Mouse (Mus musculus): Measurements from ENCODE around the gene Crat.

- no peak for TF ChIP-seq CTCF (IDR thresholded peaks at IDR 0.05; ENCODE audit: low read depth, low read length)
- TF ChIP-seq GATA1 (IDR thresholded peaks at IDR 0.05; ENCODE audit: borderline replicate concordance, low read length) = no peak
- no peak for TF ChIP-seq TAL1 (conservative IDR thresholded peaks at IDR 0.05; ENCODE audit: low read depth, low read length)
- TF ChIP-seq POLR2AphosphoS5 (IDR thresholded peaks at IDR 0.05; ENCODE audit: insufficient replicate concordance, low read depth, low read length) = no peak
- no peak for TF ChIP-seq GATA2 (IDR thresholded peaks at IDR 0.05; ENCODE audit: borderline replicate concordance, low read depth, low read length)
Measured at GRCm38 (mm10) chr2:30453570-30453969, 38.0 kb upstream of the Crat start.
